Mouse (Mus musculus): ENCODE measurements around the gene Mmgt2. TPM values are rescaled to one million over a fixed set of nuclear protein-coding genes. Genes with fewer than 3 reads are reported as not detected.
"Not testable (repeated sequence)": the region's sequence is repeated elsewhere in the genome, so short reads cannot be mapped to it uniquely, and the experiment has no call there.

Gene Mmgt2
- polyA plus RNA-seq, 1 experiment = 47.5 TPM

DNA sequence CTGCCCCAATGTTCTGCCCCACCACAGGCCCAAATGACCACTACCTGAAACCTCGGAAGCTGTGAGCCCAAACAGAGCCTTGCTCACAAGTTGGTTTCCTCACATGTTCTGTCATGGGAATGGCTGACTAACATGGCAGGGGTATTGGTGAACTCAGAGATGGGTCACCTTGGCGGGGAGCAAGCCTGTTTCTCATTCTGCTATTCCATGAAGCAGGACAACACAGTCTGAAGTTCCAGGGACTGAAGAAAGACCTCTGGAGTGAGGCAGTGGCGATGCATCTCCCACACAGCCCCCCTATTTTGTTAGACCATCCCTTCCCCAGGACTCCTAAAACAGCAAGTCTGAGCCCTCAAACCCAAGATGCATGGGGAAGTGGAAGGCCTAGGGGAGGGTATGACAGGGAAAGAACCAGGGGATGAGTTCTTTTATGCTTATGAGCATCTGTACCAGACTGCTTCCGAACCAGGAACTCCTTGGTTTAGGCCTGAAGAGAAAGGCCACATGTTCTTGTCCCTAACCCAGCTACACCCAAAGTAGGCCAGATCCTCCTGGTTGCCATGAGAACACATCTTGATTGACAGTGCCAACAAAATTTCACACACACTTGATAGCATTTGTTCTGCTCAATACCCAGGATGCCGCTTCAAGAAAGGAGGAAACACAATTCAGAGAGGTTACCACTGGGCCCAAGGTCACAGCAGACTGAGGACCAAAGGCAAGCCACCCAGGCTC, 3.7 kb upstream of the Mmgt2 start:
- no peaks in the 10 kb centered on the region for H3K27me3 ChIP-seq (ENCODE audit: control insufficient read depth, insufficient read depth, low read length)
- H3K27ac ChIP-seq (ENCODE audit: control insufficient read depth, insufficient read depth, low read length) = no peak overlapping the region
- no peak overlapping the region for H3K4me3 ChIP-seq (ENCODE audit: control insufficient read depth, insufficient read depth, low read length)
- H3K4me1 ChIP-seq (replicated peaks; ENCODE audit: control insufficient read depth, insufficient read depth, low read length) = no peaks in the 10 kb centered on the region; the same call in 1 of the 2 replicates
- no peak for DNase-seq
- TF ChIP-seq CTCF (IDR thresholded peaks at IDR 0.05; ENCODE audit: borderline replicate concordance, control insufficient read depth, extremely low read depth, insufficient read depth, low read length, poor library complexity) = no peak
- TF ChIP-seq POLR2A (IDR thresholded peaks at IDR 0.05; ENCODE audit: control insufficient read depth, extremely low read depth, insufficient read depth, low read length, poor library complexity) = no peak
- 97% methylated on average over 5 of the region's 5 CpGs for WGBS
- no peaks in the 10 kb centered on the region for H3K36me3 ChIP-seq (ENCODE audit: control insufficient read depth, insufficient read depth, low read length)

DNA sequence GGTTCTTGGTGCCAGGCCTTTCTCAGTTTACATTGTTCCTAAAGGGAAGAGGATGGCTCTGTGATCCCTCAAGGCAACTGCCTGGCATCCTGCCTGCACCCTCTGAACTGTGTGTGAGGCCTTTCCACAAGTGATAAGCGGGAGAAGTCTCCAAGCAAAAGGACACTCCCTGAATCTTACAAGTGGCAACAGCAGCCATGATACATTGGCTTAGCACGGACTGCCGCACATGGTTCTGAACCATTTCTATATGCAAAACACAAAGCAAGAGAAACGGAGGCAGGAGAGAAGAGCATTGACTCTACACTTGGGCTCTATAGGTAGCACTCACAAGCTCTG, 3.2 kb upstream of the Mmgt2 start:
- DNase-seq = no peak
- TF ChIP-seq POLR2A (IDR thresholded peaks at IDR 0.05; ENCODE audit: control insufficient read depth, extremely low read depth, insufficient read depth, low read length, poor library complexity) (no peak), CTCF (IDR thresholded peaks at IDR 0.05; ENCODE audit: borderline replicate concordance, control insufficient read depth, extremely low read depth, insufficient read depth, low read length, poor library complexity) (no peak)
- Histone ChIP-seq H3K4me1 (replicated peaks; ENCODE audit: control insufficient read depth, insufficient read depth, low read length) (no peaks in the 10 kb centered on the region; the same call in 1 of the 2 replicates), H3K4me3 (ENCODE audit: control insufficient read depth, insufficient read depth, low read length) (no peak overlapping the region), H3K27me3 (ENCODE audit: control insufficient read depth, insufficient read depth, low read length) (no peaks in the 10 kb centered on the region), H3K36me3 (ENCODE audit: control insufficient read depth, insufficient read depth, low read length) (no peaks in the 10 kb centered on the region), H3K27ac (ENCODE audit: control insufficient read depth, insufficient read depth, low read length) (no peak overlapping the region)
- WGBS = 97% methylated on average over 4 of the region's 4 CpGs

DNA sequence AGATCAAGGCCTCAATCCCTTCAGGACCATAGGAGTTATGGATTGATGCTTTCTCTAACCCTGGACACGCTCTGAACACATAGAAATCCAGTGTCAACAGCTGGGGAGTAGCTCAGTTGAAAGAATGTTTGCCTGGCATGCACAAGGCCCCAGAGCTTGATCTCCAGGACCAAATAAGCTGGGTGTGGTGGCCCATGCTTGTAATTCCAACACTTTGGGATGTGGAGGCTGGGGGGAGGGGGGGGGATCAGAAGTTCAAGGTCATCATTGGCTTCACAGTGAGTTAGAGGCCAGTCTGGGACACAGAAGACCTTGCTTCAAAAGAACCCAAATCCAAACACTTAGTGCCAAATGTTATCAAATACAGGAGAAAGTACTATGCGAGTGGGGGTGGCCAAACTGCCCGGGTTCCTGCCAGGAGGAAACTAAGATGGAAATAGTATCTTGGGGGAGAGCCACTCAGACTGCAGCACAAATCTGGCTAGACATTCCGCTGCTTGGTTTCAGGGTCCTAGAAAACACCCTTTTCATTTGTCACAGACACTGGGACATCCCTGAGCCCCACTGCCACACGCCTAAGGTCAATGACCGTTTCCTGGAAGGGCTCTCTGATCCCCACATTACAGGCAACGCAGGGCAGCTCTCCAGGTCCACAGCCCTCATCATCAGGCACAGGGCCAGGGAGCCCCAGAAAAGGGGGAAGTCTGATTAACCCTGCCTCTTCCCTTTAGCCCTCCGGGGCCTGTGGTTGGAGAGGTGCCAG, 2.6 kb upstream of the Mmgt2 start:
- WGBS = 41% methylated on average over 8 of the region's 8 CpGs
- no peaks in the 10 kb centered on the region for H3K36me3 ChIP-seq (ENCODE audit: control insufficient read depth, insufficient read depth, low read length)
- no peak for TF ChIP-seq POLR2A (IDR thresholded peaks at IDR 0.05; ENCODE audit: control insufficient read depth, extremely low read depth, insufficient read depth, low read length, poor library complexity)
- TF ChIP-seq CTCF (IDR thresholded peaks at IDR 0.05; ENCODE audit: borderline replicate concordance, control insufficient read depth, extremely low read depth, insufficient read depth, low read length, poor library complexity) = no peak
- no peaks in the 10 kb centered on the region for H3K27me3 ChIP-seq (ENCODE audit: control insufficient read depth, insufficient read depth, low read length)
- no peak for DNase-seq
- no peak overlapping the region for H3K27ac ChIP-seq (ENCODE audit: control insufficient read depth, insufficient read depth, low read length)
- no peak overlapping the region for H3K4me3 ChIP-seq (ENCODE audit: control insufficient read depth, insufficient read depth, low read length)
- H3K4me1 ChIP-seq (replicated peaks; ENCODE audit: control insufficient read depth, insufficient read depth, low read length) = peaks cover 4% of the 10 kb centered on the region; the same call in 1 of the 2 replicates

DNA sequence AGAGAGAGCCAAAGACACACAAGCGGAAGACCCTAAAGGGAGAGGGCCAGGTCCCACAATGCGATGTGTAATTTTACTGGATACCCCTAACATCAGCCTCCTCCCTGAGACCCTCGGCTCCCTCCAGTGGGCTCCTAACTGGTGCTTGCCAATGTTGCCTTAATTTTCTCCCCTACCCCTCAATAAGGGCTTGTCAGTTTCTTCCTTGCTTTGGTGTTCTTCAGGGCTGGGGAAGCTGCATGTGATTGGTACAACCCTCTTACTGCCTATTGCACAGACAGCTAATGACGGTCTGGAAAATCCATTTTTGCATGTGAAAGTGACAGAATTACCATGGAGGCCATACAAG, 2.0 kb upstream of the Mmgt2 start:
- Histone ChIP-seq H3K4me3 (ENCODE audit: control insufficient read depth, insufficient read depth, low read length) (no peak overlapping the region), H3K27ac (ENCODE audit: control insufficient read depth, insufficient read depth, low read length) (no peak overlapping the region), H3K27me3 (ENCODE audit: control insufficient read depth, insufficient read depth, low read length) (no peaks in the 10 kb centered on the region), H3K4me1 (replicated peaks; ENCODE audit: control insufficient read depth, insufficient read depth, low read length) (peaks cover 4% of the 10 kb centered on the region; the same call in 1 of the 2 replicates), H3K36me3 (ENCODE audit: control insufficient read depth, insufficient read depth, low read length) (no peaks in the 10 kb centered on the region)
- WGBS = 34% methylated on average over 4 of the region's 4 CpGs
- TF ChIP-seq POLR2A (IDR thresholded peaks at IDR 0.05; ENCODE audit: control insufficient read depth, extremely low read depth, insufficient read depth, low read length, poor library complexity) = no peak
- TF ChIP-seq CTCF (IDR thresholded peaks at IDR 0.05; ENCODE audit: borderline replicate concordance, control insufficient read depth, extremely low read depth, insufficient read depth, low read length, poor library complexity) = no peak
- DNase-seq = no peak

DNA sequence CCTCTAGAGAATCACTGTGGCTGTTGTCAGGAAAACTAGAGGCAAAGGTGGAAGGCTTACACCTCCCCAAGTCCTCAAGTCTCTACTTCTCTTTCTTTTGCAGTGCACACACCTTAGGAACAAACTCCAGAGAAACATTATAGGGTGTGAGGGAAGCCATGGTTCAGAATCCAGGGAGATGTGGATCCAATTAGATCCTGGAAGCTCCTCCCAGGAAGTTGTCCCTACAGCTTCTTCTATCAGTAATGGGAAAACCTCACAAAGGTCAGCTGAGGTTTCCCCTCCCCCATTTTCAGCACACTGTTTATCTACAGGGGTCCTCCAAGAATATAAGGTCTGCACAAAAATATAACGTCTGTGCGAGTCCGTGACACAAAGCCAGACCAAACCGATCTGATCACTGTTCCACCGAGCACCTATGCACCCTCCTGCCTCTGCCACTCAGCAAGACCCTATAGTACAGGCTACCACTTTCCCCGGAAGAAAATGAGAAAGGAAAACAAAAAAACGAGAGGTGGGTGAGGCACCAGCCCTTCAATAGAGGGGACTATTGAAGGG, 1.4 kb upstream of the Mmgt2 start:
- WGBS = 58% methylated on average over 7 of the region's 7 CpGs
- Histone ChIP-seq H3K27me3 (ENCODE audit: control insufficient read depth, insufficient read depth, low read length) (no peaks in the 10 kb centered on the region), H3K4me1 (replicated peaks; ENCODE audit: control insufficient read depth, insufficient read depth, low read length) (peaks cover 4% of the 10 kb centered on the region; the same call in 1 of the 2 replicates), H3K36me3 (ENCODE audit: control insufficient read depth, insufficient read depth, low read length) (no peaks in the 10 kb centered on the region), H3K4me3 (ENCODE audit: control insufficient read depth, insufficient read depth, low read length) (no peak overlapping the region), H3K27ac (ENCODE audit: control insufficient read depth, insufficient read depth, low read length) (no peak overlapping the region)
- TF ChIP-seq POLR2A (IDR thresholded peaks at IDR 0.05; ENCODE audit: control insufficient read depth, extremely low read depth, insufficient read depth, low read length, poor library complexity) (no peak), CTCF (IDR thresholded peaks at IDR 0.05; ENCODE audit: borderline replicate concordance, control insufficient read depth, extremely low read depth, insufficient read depth, low read length, poor library complexity) (no peak)
- DNase-seq = no peak

DNA sequence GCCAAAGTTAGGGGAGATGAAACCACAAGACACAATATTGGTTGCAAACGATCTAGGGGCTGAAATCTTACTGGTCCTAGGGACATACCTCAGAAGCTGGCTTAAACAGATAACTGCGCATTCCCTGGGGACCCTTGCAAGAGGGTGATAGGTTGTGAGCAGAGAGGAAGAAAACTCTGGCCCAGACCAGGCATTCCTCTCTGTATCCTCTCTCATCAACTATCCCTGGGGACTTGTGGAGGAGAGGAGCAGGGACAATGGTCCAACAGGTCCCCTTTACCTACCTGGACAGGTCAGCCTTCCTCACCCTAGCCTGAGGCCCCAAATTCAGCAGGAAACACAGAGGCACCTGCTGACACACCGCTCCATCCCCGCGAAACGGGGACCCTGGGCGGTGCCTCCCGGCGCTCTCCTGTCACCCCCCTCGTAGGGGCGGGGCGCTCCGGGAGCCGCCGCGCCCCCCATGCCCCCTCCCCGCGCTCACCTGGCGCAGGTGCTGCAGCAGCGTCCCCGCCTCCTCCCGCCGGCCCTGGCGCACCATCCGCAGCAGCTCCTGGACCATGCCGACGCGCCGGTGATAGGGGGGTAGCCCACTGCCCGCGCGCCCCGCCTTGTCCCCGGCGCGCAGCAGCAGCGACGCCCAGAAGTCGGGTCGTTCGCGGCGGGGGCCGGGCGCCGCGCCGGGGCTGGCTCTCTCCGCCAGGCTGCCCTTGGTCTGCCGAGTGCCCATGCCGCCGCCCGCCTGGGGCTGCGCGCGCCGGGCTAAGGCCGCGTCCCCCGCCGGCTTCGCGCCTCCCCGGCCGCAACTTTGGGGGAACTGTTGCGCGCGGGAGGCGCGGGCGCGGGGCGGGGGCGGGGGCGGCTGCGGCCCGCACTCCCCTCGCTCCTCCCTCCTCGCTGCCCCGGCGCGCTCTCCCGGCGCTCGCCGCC, 538 bp upstream of the Mmgt2 start, which contains the start of gene Lrrc75a:
Gene Lrrc75a (minus strand): TSS at position 863 of the 930 bp plus-strand sequence.
- DNase-seq = peak; percentile 40
- Histone ChIP-seq H3K36me3 (ENCODE audit: control insufficient read depth, insufficient read depth, low read length) (no peaks in the 10 kb centered on the region), H3K27me3 (ENCODE audit: control insufficient read depth, insufficient read depth, low read length) (no peaks in the 10 kb centered on the region), H3K4me1 (replicated peaks; ENCODE audit: control insufficient read depth, insufficient read depth, low read length) (peaks cover 4% of the 10 kb centered on the region; the same call in 1 of the 2 replicates), H3K27ac (ENCODE audit: control insufficient read depth, insufficient read depth, low read length) (peak within 1 kb of the TSS; percentile 39), H3K4me3 (ENCODE audit: control insufficient read depth, insufficient read depth, low read length) (peak within 1 kb of the TSS; percentile 94)
- WGBS = 2% methylated on average over 81 of the region's 86 CpGs
- TF ChIP-seq POLR2A (IDR thresholded peaks at IDR 0.05; ENCODE audit: control insufficient read depth, extremely low read depth, insufficient read depth, low read length, poor library complexity) = 0 out of 2 replicates have a peak, but pooled peaks have one; percentile 17
- TF ChIP-seq CTCF (IDR thresholded peaks at IDR 0.05; ENCODE audit: borderline replicate concordance, control insufficient read depth, extremely low read depth, insufficient read depth, low read length, poor library complexity) = no peak

- H3K36me3 ChIP-seq (ENCODE audit: control insufficient read depth, insufficient read depth, low read length); DNase-seq; H3K27me3 ChIP-seq (ENCODE audit: control insufficient read depth, insufficient read depth, low read length); H3K4me1 ChIP-seq (replicated peaks; ENCODE audit: control insufficient read depth, insufficient read depth, low read length); H3K27ac ChIP-seq (ENCODE audit: control insufficient read depth, insufficient read depth, low read length); H3K4me3 ChIP-seq (ENCODE audit: control insufficient read depth, insufficient read depth, low read length): not testable (repeated sequence)
- 87% methylated on average over 4 of the region's 4 CpGs for WGBS
Observed at GRCm38 (mm10) chr11:62649803-62650202, 1.3 kb downstream of the Mmgt2 start.

Measured in thymus, adult 2 months (tissue).